Mouse (Mus musculus) layer of hippocampus, postnatal 10 days (tissue): ENCODE measurements around the gene Snhg11. TPM values are rescaled to one million over a fixed set of nuclear protein-coding genes. Genes with fewer than 3 reads are reported as not detected.
A peak's percentile ranks its signal among the peaks of the same experiment; 100 is the strongest.
"Not testable (repeated sequence)": the region's sequence is repeated elsewhere in the genome, so short reads cannot be mapped to it uniquely, and the experiment has no call there.

ENCODE experiments used
- DNase-seq, 2 experiments: peaks; one replicate each; pipeline ENCODE4 v3.0.0; 2021; ENCODE audit warnings: low spot score in 2 of 2
- total RNA-seq, 2 experiments: library from RNA; stranded (reverse); gene quantifications; 2 replicates each; pipeline ENCODE4 v1.2.3; 2021

The Snhg11 gene
- total RNA-seq, 2 experiments from 2014 or later: 459 to 580 TPM

DNA sequence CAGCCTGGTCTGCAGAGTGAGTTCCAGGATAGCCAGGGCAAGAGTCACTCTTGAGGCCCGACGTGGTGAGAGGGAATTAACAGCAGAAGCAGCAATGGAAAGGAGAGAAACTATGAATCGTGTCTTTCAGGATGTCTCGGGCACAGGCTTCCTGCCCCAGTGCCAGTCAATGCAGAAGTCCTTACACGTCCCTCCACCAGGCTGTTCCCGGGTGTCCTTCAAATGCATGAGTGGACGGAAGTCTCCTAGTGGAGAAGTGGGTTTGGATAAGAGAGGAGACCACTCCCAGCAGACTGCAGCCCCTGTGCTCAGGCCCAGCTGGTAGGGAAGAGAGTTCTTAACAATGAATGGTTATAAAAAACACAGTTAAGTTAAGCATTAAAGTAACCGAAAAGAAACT lies 7.1 kb upstream of the Snhg11 start:
- no peak for DNase-seq

DNA sequence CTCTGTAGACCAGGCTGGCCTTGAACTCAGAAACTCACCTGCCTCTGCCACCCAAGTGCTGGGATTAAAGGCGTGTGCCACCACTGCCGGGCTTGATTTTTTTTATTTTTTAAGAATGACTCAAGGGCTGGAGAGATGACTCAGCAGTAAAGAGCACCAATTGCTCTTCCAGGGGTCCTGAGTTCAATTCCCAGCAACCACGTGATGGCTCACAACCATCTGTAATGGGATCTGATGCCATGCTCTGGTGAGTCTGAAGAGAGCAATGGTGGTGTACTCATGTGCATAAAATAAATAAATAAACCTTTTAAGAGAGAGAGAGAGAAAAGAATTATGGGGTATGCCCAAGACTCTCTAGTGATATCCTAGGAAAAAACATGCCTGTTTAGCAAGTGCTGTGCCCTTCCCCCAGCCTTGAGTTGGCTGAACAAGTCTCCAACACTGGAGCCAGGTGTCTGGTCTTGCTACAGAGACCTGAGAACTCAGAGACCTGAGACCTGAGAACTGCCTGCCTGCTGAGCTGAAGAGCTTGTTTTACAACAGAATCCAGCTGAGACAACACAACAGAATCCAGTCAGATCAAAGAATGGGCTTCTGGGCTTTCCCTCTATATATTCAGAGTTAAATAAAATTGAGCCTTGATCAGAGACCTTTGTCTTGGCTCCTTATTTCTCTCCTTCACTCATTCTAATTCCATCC lies 5.8 kb upstream of the Snhg11 start:
- no peak for DNase-seq

DNA sequence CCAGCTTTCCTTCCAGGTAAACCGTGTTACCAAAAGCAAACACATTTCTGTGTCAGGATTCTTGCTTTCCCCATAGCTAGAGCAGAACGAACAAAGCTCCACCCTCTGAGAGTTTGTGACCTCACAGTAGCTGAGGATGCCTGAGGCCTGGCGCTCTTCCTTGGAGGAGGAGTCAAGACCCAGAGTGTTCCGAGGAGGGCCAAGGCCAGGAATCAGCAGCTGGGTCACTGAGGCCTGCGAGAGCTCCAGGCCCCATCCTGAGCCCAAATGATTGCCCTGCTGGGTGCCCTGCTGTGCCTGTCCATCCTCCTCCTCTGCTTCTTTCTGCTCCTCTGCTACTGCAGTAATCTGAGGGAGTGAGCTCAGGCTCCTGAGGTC lies 5.3 kb upstream of the Snhg11 start:
- no peak for DNase-seq

DNA sequence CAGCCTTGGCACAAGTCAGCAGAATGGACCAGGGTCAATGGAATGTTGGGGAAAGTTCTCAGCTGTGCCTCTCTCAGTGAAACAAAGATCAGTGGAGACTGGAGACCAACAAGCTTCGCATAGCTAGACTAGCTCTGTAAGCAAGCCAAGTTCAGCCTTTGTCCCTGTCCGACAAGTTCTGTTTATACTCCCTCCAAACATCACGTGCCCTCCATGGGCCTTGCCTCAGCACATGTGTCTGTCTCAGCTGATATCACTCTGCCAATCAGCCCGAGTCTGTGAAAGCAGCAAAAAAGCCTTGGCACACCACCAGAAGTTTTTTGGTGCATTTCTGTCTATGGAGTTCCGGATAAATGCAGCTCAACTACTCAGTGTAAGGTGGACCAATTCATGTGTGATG lies 2.4 kb upstream of the Snhg11 start:
- no peak for DNase-seq

DNA sequence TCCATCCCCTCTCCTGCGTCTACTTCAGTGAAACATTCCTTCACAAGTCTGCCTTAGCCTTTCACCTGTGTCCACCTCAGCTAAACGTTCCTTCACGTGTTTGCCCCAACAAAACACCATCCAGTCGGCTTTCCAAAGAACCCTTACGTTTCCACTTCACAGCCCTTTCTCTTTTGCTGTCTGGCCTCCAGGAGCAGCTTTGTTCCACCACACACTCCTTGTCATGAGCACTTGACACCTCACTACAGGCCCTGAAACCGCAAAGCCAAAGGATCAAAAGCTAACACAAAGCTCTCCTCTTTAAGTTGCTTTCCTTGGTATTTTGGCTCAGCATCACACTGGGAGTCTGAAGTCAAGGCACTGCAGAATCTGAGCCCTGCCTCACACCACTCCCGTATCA lies 1.9 kb upstream of the Snhg11 start:
- no peak for DNase-seq

DNA sequence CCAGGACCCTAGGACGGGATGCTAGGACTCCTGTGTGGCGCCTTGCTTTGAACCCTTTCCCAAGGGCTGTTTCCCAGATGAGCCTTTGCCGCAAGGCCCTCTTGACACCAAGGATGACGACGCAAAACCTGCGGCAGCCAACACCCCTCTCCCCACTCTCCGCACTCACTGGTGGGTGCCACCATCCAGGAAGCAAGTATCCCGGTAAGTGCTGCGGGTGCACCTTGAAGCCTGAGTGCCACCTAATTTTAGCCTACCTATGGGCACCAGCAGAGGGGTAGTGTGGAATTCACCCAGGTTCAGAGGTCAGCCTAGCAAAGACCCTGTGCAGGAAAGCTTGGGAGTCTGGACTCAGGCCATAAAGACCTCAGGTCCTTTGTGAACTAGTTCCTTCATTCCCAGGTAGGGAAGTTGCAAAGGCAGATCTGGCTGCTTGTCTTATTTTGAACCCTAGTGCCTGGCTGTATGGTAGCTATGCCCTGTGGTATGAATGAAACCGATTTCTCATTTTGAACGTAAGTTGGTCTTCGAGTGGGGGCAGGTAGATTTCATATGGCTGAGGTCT lies 767 bp downstream of the Snhg11 start:
- no peak for DNase-seq

DNA sequence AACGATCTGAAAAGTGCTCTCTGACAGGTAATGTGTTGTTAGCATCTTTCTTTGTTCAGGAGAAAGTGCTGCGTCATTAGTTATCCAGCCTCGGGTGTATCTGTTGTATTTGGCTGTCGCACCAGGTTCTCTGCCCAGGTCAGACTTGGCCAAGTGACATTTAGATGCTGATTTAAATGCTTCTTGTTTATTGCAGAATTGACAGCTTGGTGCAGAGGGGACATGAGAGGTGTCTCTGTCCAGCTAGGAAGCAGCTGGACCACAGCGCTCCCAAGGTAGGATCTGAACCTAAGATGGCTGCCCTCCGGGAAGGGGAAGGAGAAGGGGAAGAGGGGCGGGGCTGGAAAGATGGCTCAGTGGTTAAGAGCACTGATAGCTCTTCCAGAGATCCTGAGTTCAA lies 1.4 kb downstream of the Snhg11 start:
- DNase-seq: no peak

DNA sequence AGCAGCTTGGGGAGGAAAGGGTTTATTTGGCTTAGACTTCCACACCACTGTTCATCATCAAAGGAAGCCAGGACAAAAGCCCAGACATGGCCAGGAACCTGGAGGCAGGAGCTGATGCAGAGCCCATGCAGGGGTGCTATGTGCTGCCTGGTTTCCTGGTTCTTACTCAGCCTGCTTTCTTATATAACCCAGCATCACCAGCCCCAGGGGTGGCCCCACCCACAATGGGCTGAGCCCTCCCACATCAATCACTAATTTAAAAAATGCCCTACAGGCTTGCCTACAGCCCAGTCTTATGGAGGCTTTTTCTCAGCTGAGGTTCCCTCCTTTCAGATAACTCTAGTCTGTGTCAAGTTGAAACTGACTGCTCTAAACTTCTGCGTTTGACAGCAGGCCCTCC lies 2.4 kb downstream of the Snhg11 start:
- no peak for DNase-seq

DNA sequence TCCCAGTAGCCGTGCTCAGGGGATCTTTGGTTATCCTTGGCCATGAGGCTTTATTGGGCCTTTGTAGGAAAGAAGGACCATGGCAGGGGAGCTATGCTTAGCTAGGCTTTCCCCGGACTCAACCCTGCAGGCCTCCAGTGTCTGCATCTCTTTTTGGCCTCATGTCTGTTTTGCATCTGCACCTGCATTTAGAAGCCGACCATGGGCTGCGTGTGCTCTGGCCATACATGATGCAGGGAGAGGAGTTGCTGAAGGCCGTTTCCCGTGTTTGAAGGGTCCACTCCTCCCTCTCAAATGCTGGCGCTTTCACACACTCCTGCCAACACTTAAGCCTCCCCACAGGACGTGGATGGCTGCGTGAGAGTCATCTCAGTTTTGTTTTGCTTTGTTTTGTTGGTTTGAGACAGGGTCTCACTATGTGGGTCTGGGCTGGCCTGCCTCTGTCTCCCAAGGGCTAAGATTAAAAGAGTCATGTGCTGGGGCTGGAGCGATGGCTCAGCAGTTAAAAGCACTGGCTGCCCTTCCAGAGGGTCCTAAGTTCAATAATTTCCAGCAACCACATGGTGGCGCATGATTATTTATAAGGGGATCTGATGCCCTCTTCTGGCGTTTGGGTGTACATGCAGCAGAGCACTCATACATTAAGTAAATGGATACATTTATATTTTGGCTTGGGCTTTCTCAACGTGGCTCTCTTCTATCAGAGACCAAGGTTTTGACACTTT lies 4.1 kb downstream of the Snhg11 start:
- peak; percentile 69 to 71 for DNase-seq

DNA sequence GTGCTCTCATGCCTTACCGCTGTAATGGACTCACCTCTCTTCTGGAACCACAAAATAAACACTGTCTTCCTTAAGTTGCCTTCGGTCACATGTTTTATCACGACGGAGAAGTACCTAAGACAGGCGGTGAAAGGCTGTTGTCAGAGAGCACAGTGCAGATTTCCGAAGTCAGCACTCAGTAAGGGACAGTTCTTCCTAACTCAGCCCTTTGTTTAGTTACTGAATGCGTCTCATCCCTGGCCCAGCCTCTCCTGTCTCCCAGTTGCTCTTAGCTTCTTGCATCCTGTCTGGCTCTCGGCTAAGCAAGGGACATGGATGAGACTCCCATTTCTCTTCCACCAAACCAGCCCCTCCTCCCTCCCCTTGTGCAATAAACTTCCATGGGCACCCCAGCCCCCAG lies 10.6 kb downstream of the Snhg11 start:
- DNase-seq: peak in 1 of 2 experiments; percentile 8

DNA sequence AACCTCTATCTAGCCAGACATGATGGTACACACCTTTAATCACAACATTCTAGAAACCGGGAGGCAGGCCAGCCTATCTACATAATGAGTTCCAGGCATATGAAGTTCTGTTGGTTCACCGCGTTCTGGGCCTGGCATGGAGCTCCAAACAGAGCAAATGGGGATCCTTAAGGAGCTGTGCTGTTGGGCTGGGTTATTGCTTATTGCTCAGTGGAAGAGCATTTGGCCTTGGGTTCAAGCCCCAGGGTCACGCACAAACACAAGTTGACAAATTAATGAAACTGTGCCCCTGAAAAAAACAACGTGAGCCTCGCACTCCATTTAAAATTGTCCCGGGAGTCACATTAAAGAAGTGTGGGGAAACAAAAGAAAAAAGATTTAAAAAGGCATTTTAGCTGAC lies 14.0 kb downstream of the Snhg11 start:
- DNase-seq: no peak

DNA sequence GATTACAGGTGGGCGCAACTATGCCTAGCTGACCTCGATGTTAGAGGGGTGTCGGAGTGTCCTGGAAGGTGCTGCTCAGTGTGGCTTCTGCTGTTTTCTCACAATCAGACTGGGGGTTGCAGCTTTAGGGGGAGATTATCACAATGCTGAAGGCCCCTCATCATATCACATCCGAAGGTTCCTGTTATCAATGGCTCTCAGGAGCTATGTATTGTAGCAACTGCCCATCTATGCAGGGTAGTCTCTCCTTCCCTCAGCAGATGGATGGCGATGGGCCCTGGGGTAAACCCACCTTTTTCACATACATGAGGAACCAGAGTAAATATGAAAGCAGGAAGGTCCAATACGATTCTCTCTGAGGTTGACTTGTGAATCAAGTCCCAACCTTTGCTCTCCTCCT lies 20.9 kb downstream of the Snhg11 start:
- DNase-seq: no peak

DNA sequence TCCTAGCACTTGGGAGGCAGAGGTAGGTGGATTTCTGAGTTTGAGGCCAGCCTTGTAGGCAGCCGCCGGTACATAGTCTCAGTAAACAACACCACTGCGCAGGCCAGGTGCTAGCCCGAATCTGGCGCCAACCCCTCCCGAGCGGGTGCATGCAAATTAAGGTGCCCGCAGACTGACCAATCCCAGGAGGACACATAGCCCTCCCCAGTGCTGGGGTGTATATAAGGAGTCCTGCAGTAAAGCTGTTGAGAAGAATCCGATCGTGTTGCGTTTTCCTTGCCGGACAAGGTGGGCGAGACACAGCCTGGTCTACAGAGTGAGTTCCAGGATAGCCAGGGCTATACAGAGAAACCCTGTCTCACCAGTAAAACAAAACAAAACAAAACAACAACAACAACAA lies 21.7 kb downstream of the Snhg11 start:
- not testable (repeated sequence) for DNase-seq

DNA sequence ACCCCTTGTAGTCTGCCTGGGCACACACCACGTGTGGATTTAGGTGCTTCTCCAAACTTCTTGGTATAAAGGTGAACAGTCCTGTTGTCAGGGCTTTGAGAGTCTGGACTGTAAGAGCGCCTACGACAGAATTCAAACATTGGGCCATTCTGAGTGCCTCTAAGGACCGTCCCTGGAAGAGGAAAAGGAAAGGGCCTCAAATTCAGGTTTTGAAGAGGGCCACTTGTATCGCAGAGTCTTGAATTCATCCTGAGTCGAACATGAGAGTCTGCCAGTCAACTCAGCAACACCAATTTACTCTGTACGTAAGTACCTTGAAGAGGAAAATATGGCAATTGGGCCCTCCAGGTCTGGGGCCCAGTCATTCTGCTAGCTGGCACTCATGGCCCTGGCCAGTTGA lies 27.5 kb downstream of the Snhg11 start:
- no peak for DNase-seq

DNA sequence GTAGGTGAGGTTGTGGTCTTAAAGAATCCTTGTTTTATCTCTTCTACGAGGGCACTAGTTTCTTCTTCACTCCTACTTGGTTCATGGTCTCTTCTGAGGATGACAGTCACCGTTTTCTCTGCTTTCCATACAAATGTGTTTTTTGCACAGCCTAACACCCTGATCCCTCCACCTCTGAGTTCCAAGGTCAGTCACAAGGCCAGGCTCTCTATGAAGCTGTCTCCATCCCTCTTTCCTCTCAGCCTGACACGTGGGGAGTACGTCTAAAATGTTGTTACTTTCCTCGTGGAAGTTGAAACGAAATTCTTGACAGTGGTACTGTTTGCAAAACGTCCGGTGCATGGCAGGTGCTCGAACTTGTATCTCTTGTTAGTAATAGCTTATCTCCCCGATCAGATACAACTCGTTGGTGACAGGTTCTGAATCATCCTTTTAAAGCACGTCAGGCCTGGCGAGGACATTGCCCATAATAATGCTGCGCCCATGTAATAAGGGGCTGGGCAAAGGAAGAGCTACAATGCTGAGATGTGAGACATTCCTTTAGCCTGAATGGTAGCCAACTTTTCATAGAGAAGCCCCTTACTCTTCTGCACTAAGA lies 33.7 kb downstream of the Snhg11 start:
- no peak for DNase-seq

DNA sequence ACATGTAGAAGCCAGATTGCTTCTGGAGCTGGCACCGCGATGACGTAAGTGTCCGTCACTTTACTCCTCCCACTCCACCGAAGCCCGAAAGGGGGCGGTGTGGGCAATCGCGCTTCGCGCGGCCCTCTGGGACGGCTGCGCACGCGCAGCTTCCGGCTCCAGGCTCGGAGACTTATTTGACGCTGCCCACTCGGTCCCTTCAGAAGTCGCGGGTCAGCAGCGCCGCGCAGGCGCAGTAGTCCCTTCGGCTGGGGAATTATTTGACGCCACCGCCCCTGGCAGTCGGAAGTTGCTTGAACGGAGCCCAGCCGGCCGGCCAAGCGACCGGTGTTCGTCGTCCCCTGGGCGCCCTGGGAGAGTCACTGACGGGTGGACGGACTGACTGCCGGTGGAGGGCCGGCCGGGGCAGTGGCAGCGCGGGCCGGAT lies 34.2 kb downstream of the Snhg11 start, which contains the start of gene Ralgapb:
Ralgapb (plus strand) TSS at position 254 of the 427 bp plus-strand sequence.
- DNase-seq: peak; percentile 100

DNA sequence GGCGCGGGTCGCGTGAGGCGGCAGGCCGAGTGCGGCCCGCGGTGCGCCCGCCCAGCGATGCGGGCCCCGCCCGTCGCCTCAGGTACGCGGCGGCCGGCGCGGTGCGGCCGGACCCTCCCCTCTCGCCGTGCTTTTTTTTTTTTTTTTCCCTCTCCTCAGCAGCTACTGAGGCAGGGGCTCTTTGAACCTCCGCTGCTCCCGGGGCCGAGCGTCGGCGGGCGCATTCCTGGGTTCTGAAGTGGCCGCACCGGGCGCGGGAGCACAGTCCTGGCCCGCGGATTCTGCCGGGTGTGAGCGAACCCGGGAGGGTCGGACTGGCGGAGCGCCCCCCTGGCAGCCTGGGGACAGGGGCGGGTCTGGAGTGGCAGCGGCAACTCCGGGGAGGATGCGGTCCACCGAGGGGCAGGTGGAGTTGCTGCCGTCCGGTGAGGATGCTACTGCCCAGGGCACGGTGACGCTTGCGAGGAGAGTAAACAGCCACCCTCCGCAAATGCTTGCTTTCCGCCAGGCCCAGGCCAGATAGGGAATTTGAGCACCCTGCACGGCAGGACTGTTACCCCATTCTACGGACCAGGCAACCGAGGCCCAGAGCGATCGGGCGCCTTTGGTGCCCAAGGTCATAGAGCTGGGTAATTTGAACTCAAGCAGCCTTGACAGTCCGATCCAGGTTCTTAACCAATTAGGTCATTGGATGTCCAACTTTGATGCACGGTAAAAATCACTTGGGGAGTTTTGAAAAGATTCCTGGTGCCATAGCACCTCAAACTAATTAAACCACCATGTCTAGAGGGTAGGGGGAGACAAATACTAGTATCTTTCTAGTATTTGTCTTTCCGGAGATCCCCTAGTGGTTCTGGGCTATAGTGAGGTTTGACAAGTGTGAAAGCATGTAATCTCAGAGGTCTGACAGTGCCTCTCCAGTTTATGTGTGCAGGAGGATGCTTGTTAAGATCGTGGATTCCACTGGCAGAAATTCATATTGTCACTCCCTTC lies 34.9 kb downstream of the Snhg11 start:
- DNase-seq: peak; percentile 43 to 55

DNA sequence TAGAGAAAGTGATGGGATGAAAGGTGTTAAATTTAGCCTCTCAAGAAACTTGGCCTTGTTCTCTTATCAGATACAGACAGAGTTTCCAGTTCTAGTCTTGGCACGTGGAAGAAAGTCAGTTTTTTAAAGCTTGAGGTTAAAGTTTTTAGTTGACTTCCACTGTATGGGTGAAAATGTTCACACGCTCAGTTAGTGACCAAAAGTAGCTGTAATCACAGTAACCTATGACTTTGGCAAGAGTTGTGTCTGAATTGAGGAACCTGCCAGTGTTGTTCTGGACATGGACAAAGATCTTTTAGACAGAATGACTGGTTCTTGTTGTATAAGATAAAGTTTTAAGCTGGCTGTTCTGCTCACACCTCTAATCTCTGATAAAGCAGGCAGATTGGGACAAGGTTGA lies 37.8 kb downstream of the Snhg11 start:
- DNase-seq: no peak

DNA sequence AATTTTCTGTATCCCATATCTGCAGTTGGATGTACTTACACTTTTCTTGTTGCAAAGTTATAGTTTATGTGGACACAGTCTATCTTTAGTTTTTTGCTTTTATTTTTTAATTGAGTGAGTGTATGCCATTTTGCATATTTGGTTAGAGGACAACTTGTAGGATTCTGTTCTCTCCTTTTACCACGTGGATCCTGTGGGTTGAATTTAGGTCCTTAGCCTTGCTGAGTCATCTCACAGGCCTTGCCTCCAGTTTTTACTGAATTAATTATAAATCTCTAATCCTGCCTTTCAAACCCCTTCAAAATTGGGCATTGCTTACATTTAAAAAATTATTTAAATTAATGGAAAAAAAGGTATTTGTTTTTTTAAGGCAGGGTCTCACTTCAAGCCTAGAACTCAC lies 40.4 kb downstream of the Snhg11 start:
- DNase-seq: no peak

DNA sequence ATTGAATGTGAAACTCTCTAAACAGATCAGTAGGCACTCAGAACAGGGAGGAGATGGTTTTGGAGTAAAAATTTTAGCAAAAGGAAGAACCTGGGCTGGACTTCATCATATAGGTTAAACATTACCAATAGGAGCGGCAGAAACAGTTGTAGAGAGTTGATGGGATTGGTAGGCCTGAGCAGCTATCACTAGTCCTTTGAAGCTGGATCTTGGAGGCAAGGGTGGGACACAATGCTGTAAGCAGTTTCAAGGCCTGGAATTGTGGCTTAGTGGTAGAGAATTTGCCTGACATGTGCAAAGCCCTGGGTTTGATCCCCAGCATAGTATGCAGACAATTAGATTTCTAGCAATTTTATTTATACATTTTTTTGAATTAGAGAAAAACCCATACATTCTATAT lies 43.2 kb downstream of the Snhg11 start:
- no peak for DNase-seq
